Mouse (Mus musculus) urinary bladder, adult 2 months (tissue): ENCODE data around the gene Ilf3. TPM values are rescaled to one million over a fixed set of nuclear protein-coding genes. Genes with fewer than 3 reads are reported as not detected.

ENCODE experiments used
- DNase-seq: peaks from one replicate; pipeline ENCODE4 v3.0.0; 2022; ENCODE audit warnings: low spot score
- polyA plus RNA-seq: library from polyadenylated mRNA; depleted of rRNA; stranded (reverse); fragments of >200 nt; gene quantifications from 2 replicates; pipeline ENCODE4 v1.2.3, GENCODE M21; 2012

Gene Ilf3
- polyA plus RNA-seq, 1 experiment = 43.9 TPM

DNA sequence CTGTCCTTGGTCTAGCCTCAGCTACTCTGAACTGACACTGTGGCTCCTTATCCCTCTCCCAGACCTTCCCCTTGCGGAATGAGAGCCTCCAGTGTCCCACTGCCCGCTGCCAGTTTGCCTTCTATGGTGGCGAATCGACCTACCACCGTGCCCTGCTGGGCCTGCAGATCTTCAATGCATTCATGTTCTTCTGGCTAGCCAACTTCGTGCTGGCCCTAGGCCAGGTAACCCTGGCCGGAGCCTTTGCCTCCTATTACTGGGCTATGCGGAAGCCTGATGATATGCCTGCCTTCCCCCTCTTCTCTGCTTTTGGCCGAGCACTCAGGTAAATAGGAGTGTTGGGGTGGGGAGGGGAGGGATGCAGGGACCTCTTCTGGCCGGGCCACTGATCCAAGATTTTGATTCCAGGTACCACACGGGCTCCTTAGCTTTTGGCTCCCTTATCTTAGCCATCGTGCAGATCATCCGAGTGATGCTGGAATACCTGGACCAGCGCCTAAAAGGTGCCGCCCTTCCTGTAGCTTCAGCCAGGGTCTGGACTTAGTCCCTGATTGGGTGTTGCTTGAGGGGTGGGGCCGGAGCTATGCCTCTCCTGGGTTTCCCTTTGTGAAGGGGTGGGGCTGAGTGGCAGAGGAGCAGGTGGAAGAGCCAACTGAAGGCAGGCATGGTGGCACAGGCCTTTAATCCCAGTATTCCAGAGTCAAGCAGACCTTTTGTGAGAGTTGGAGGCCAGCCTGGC, 20.9 kb upstream of the Ilf3 start:
- DNase-seq = no peak

DNA sequence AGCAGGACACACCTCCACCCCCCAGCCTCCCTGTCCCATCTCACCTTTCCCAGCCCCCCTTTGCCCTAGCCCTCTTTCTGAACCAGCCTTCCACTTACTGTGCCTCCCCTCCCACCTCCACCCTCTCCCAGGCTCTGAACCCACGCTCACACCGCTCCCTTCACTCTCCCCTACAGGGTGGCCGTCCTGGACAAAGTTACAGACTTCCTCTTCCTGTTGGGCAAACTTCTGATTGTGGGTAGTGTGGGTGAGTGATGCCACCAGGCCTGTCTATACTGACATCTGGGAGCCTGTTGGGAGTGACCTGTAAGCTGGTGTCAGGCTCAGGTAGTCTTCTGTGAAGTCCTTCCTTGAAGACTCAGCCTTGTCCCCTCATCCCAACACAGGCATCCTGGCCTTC, 19.5 kb upstream of the Ilf3 start:
- DNase-seq = no peak

DNA sequence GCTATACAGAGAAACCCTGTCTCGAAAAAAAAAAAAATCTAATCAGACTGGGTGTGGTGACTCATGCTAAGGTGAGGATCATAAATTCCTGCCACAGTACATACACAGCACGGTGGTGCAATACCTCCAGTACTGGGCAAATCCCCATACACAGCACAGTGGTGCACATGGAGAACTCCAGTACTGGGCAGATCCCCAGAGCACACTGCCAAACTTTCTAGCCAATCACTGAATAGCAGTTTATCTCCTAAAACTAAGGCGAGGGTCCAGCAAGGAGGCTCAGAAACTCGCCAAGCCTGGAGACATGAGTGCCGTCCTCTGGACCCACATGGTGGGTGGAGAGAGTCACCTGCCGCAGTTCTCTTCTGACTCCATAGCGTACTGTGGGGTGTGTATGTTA, 16.5 kb upstream of the Ilf3 start:
- no peak for DNase-seq

DNA sequence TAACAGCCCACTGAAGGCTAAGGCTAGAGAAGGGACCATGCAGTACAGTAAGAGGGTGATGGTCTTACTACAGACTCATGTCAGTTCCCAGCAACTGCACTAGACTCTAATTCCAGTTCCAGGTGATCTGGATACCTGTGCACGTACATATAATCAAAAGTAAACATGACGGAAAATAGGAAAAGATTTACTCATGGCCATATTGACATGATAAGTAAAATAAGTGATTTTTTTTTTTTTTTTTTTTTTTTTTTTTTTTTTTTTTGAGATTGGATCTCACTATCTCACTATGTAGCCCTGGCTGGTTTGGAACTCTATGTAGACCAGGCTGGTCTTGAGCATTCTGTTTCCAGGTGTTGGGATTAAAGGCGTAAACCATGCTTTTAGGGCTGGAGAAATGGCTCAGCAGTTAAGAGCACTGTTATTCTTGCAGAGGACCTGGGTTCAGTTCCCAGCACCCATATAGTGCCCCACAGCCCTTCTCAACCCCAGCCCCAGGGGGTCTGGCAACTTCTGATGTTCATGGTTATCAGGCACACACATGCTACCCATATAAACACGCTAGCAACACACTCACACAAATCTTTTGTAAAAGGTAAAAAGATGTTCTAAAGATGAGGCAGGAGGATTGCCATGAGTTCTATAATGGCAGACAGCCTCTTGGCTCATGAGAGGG, 15.8 kb upstream of the Ilf3 start:
- DNase-seq = no peak

DNA sequence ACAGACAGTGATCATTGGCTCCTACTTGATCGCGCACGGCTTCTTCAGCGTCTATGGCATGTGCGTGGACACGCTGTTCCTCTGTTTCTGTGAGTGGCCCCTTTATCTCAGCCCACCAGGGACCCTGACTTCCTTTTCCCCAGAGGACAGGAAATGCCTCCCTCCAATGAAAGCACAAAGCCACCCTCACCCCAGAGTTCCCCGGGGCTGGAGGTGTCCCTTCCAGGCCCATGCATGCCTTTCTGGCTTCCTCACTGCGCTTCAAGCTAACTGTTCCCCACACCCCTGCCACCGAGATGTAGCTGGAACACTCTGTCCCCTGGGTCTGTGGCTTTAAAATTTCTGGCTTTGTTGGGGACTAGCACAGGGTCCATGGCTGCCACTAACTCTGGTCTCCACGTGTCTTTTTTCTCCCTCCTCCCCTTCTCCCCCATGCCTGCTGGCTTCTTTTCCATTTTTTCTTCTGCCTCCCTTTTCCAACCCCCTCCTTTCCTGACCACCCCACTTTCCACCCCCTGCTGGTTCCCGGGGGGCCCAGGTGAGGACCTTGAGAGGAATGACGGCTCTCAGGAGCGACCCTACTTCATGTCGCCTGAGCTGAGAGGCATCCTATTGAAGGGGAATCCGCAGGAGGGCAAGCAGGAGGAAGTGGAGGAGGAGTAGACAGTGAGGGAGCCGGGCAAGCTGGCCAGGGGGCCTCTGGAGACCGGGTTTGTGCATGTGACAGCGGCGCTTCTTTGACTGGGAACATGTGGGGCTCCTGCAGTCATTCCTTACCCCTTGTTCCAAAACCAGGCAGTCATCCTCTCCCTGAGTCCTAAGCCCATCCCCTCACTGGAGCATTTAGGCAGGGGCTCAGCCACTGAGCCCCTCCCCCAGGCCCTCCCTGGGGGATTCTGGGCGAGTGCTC, 15.0 kb upstream of the Ilf3 start:
- no peak for DNase-seq

GRCm38 (mm10) chr9:21353373-21353686, 14.3 kb upstream of the Ilf3 start:
- no peak for DNase-seq

GRCm38 (mm10) chr9:21354796-21355195, 12.9 kb upstream of the Ilf3 start:
- DNase-seq = no peak

- DNase-seq = no peak
Observed at GRCm38 (mm10) chr9:21356981-21357718, 10.5 kb upstream of the Ilf3 start.

- DNase-seq = no peak
Observed at GRCm38 (mm10) chr9:21366541-21367220, 990 bp upstream of the Ilf3 start.

GRCm38 (mm10) chr9:21368131-21368584, 487 bp downstream of the Ilf3 start:
- DNase-seq = peak; percentile 57

GRCm38 (mm10) chr9:21369080-21369479, 1.4 kb downstream of the Ilf3 start:
- DNase-seq = no peak

- DNase-seq = no peak
Observed at GRCm38 (mm10) chr9:21370876-21371275, 3.2 kb downstream of the Ilf3 start.

GRCm38 (mm10) chr9:21372508-21372907, 4.8 kb downstream of the Ilf3 start:
- DNase-seq = no peak

DNA sequence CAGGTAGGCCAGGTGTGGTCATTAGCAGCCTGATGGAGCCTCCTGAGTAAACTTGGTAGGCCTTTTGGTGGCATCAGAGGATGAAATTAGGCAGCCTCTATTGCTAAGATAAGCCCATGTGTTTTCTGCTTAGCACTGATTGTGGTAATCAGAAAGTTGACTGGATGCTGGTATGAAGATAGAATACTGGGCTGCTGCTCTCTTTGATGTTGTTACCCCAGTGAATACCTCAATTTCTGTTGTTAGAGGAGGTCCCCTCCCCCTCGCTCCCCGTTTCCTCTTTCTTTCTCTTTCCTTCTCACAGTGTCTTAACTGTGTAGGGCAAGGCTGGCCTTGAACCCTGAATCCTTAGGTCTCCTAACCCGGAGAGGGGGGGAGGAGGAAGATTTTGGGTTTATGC, 11.5 kb downstream of the Ilf3 start:
- no peak for DNase-seq

GRCm38 (mm10) chr9:21380868-21381267, 13.2 kb downstream of the Ilf3 start:
- DNase-seq = no peak

DNA sequence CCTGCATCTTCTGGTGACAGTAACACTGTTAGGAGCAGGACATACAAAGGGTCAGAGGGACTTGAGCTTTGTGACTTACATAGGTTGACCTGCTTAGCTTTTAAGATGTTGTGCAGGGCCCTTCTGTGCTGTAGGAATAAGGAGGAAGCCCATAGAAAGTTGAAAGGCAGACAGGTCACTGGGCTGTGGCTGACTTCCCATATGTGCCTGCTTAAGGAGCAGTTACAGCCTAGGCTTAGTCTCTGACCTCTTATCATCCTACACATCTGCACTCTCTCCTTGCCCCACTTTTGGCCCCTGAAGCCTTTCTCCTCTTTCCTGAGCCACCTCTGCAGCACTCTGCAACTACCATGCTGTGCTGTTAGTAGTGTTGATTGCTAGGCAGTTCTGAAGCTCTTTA, 16.3 kb downstream of the Ilf3 start:
- no peak for DNase-seq

- no peak for DNase-seq
Observed at GRCm38 (mm10) chr9:21392646-21393175, 25.0 kb downstream of the Ilf3 start.

- DNase-seq = no peak
Observed at GRCm38 (mm10) chr9:21395692-21396091, 28.0 kb downstream of the Ilf3 start.

- no peak for DNase-seq
Observed at GRCm38 (mm10) chr9:21397170-21397569, 29.5 kb downstream of the Ilf3 start.

GRCm38 (mm10) chr9:21401042-21401441, 33.4 kb downstream of the Ilf3 start:
- no peak for DNase-seq

GRCm38 (mm10) chr9:21402764-21403253, 35.1 kb downstream of the Ilf3 start:
- DNase-seq = no peak
